Mouse (Mus musculus) midbrain, embryonic 13.5 days (tissue): ENCODE results near the gene Acoxl. TPM values are rescaled to one million over a fixed set of nuclear protein-coding genes. Genes with fewer than 3 reads are reported as not detected.

Experiments
- ATAC-seq: fragments of 200-750 bp; cut with Nextera tagmentation; 2 replicates; pipeline ENCODE4 v1.8.0; 2017; ENCODE audit warnings: mild to moderate bottlenecking, moderate TSS enrichment, moderate library complexity
- H3K27ac ChIP-seq: fragments of 300-500 bp; sonication (generic); 2 replicates; pipeline ENCODE4 v1.5.1; 2015; ENCODE audit warnings: inconsistent platforms, mild to moderate bottlenecking, moderate library complexity
- H3K27me3 ChIP-seq: fragments of 300-500 bp; sonication (generic); 2 replicates; pipeline ENCODE4 v1.6.1; 2015; ENCODE audit warnings: mild to moderate bottlenecking, inconsistent platforms
- H3K36me3 ChIP-seq: fragments of 300-500 bp; sonication (generic); 2 replicates; pipeline ENCODE4 v1.6.1; 2015; ENCODE audit warnings: mild to moderate bottlenecking, inconsistent platforms
- H3K4me1 ChIP-seq: fragments of 300-500 bp; sonication (generic); replicated peaks from 2 replicates; pipeline ENCODE4 v1.6.1; 2015; ENCODE audit warnings: inconsistent platforms
- H3K4me2 ChIP-seq: fragments of 300-500 bp; sonication (generic); replicated peaks from 2 replicates; pipeline ENCODE4 v1.6.1; 2015; ENCODE audit warnings: moderate library complexity, mild to moderate bottlenecking, inconsistent platforms
- H3K4me3 ChIP-seq: fragments of 300-500 bp; sonication (generic); replicated peaks from 2 replicates; pipeline ENCODE4 v1.5.1; 2015; ENCODE audit warnings: mild to moderate bottlenecking, inconsistent platforms
- H3K9ac ChIP-seq: fragments of 300-500 bp; sonication (generic); replicated peaks from 2 replicates; pipeline ENCODE4 v1.6.1; 2015; ENCODE audit warnings: mild to moderate bottlenecking, inconsistent platforms
- H3K9me3 ChIP-seq: fragments of 300-500 bp; sonication (generic); 2 replicates; pipeline ENCODE4 v1.6.1; 2016; ENCODE audit warnings: mild to moderate bottlenecking, inconsistent platforms
- WGBS: fragments of 180-500 bp; shearing (Covaris S2); methylation state at CpG from one replicate; pipeline ENCODE4 v1.1.7; 2015; 5-methylcytosine and 5-hydroxymethylcytosine counted together
- polyA plus RNA-seq: library from polyadenylated mRNA; unstranded; fragments of >200 nt; fragmentation: Nextera tagmentation; extraction: Ambion mirVana; gene quantifications from 2 replicates; pipeline ENCODE4 v1.2.1, GENCODE M21; 2015

Gene Acoxl
- polyA plus RNA-seq, 1 experiment from 2014 or later, result 0.07 TPM

GRCm38 (mm10) chr2:128020039-128020907 is 181.6 kb downstream of the Acoxl start:
- Histone ChIP-seq H3K4me2 (no peak overlapping the region), H3K4me3 (no peak overlapping the region), H3K27me3 (peaks cover 3% of the 10 kb centered on the region; the same call in 1 of the 2 replicates), H3K9me3 (no peaks in the 10 kb centered on the region), H3K4me1 (peaks cover 19% of the 10 kb centered on the region), H3K27ac (peak overlapping the region; percentile 44; the same call in 1 of the 2 replicates), H3K9ac (no peak overlapping the region), H3K36me3 (no peaks in the 10 kb centered on the region)
- peak; percentile 87 for ATAC-seq
- WGBS, result 23% methylated on average over 7 of the region's 7 CpGs

GRCm38 (mm10) chr2:128020908-128021193 is 182.2 kb downstream of the Acoxl start:
- no peak overlapping the region for H3K4me3 ChIP-seq
- peaks cover 3% of the 10 kb centered on the region; the same call in 1 of the 2 replicates for H3K27me3 ChIP-seq
- peaks cover 19% of the 10 kb centered on the region for H3K4me1 ChIP-seq
- H3K27ac ChIP-seq, result peak overlapping the region; percentile 44; the same call in 1 of the 2 replicates
- H3K9me3 ChIP-seq, result no peaks in the 10 kb centered on the region
- no peaks in the 10 kb centered on the region for H3K36me3 ChIP-seq
- peak; percentile 53; the same call in 1 of the 2 replicates for ATAC-seq
- H3K9ac ChIP-seq, result no peak overlapping the region
- H3K4me2 ChIP-seq, result no peak overlapping the region

- no peaks in the 10 kb centered on the region for H3K9me3 ChIP-seq
- H3K4me1 ChIP-seq, result peaks cover 19% of the 10 kb centered on the region
- H3K4me2 ChIP-seq, result no peak overlapping the region
- no peak overlapping the region for H3K9ac ChIP-seq
- no peak overlapping the region for H3K27ac ChIP-seq
- peaks cover 3% of the 10 kb centered on the region; the same call in 1 of the 2 replicates for H3K27me3 ChIP-seq
- ATAC-seq, result no peak
- H3K36me3 ChIP-seq, result no peaks in the 10 kb centered on the region
- WGBS, result 82% methylated on average over 2 of the region's 2 CpGs
- H3K4me3 ChIP-seq, result no peak overlapping the region
Observed at GRCm38 (mm10) chr2:128023855-128024254, 185.2 kb downstream of the Acoxl start.

GRCm38 (mm10) chr2:128027696-128028095 is 189.0 kb downstream of the Acoxl start:
- H3K27me3 ChIP-seq, result peaks cover 3% of the 10 kb centered on the region; the same call in 1 of the 2 replicates
- WGBS, result 84% methylated on average over 12 of the region's 12 CpGs
- no peak for ATAC-seq
- H3K36me3 ChIP-seq, result no peaks in the 10 kb centered on the region
- no peak overlapping the region for H3K9ac ChIP-seq
- no peaks in the 10 kb centered on the region for H3K9me3 ChIP-seq
- no peak overlapping the region for H3K4me2 ChIP-seq
- 0 out of 2 replicates have a peak, but pooled peaks cover 3% of the 10 kb centered on the region for H3K4me1 ChIP-seq
- H3K4me3 ChIP-seq, result no peak overlapping the region
- H3K27ac ChIP-seq, result no peak overlapping the region

- WGBS, result 71% methylated on average over 2 of the region's 2 CpGs
- Histone ChIP-seq H3K36me3 (no peaks in the 10 kb centered on the region), H3K9me3 (no peaks in the 10 kb centered on the region), H3K27me3 (no peaks in the 10 kb centered on the region), H3K27ac (no peak overlapping the region), H3K4me3 (no peak overlapping the region), H3K4me2 (no peak overlapping the region), H3K9ac (no peak overlapping the region), H3K4me1 (0 out of 2 replicates have a peak, but pooled peaks cover 3% of the 10 kb centered on the region)
- no peak for ATAC-seq
Observed at GRCm38 (mm10) chr2:128029968-128030367, 191.3 kb downstream of the Acoxl start.

- H3K36me3 ChIP-seq, result no peaks in the 10 kb centered on the region
- WGBS, result 17% methylated on average over 4 of the region's 4 CpGs
Observed at GRCm38 (mm10) chr2:128032111-128032510, 193.4 kb downstream of the Acoxl start.

GRCm38 (mm10) chr2:128033503-128033902 is 194.8 kb downstream of the Acoxl start:
- ATAC-seq, result no peak

More at GRCm38 (mm10) chr2:128032111-128032510, 193.4 kb downstream of the Acoxl start:
- 0 out of 2 replicates have a peak, but pooled peaks cover 3% of the 10 kb centered on the region for H3K4me1 ChIP-seq
- H3K9me3 ChIP-seq, result no peaks in the 10 kb centered on the region
- H3K27me3 ChIP-seq, result no peaks in the 10 kb centered on the region
- no peak overlapping the region for H3K9ac ChIP-seq
- no peak overlapping the region for H3K4me3 ChIP-seq
- H3K4me2 ChIP-seq, result no peak overlapping the region
- no peak overlapping the region for H3K27ac ChIP-seq
- ATAC-seq, result no peak

GRCm38 (mm10) chr2:128034066-128034665 is 195.5 kb downstream of the Acoxl start:
- no peak for ATAC-seq

More at GRCm38 (mm10) chr2:128033503-128033902, 194.8 kb downstream of the Acoxl start:
- Histone ChIP-seq H3K4me3 (no peak overlapping the region), H3K4me2 (no peak overlapping the region), H3K27me3 (no peaks in the 10 kb centered on the region), H3K27ac (no peak overlapping the region), H3K9ac (no peak overlapping the region), H3K9me3 (no peaks in the 10 kb centered on the region), H3K4me1 (0 out of 2 replicates have a peak, but pooled peaks cover 3% of the 10 kb centered on the region), H3K36me3 (no peaks in the 10 kb centered on the region)
- WGBS, result 84% methylated on average over 3 of the region's 3 CpGs

GRCm38 (mm10) chr2:128038259-128038890 is 199.7 kb downstream of the Acoxl start:
- WGBS, result 92% methylated on average over 5 of the region's 5 CpGs
- no peak overlapping the region for H3K4me2 ChIP-seq
- no peak overlapping the region for H3K4me3 ChIP-seq
- no peak overlapping the region for H3K27ac ChIP-seq
- no peaks in the 10 kb centered on the region for H3K4me1 ChIP-seq
- ATAC-seq, result no peak
- no peaks in the 10 kb centered on the region for H3K9me3 ChIP-seq
- H3K9ac ChIP-seq, result no peak overlapping the region
- H3K36me3 ChIP-seq, result no peaks in the 10 kb centered on the region
- no peaks in the 10 kb centered on the region for H3K27me3 ChIP-seq

More at GRCm38 (mm10) chr2:128034066-128034665, 195.5 kb downstream of the Acoxl start:
- Histone ChIP-seq H3K4me3 (no peak overlapping the region), H3K27me3 (no peaks in the 10 kb centered on the region), H3K36me3 (no peaks in the 10 kb centered on the region), H3K9ac (no peak overlapping the region), H3K4me2 (no peak overlapping the region), H3K9me3 (no peaks in the 10 kb centered on the region), H3K27ac (no peak overlapping the region), H3K4me1 (0 out of 2 replicates have a peak, but pooled peaks cover 3% of the 10 kb centered on the region)
- 89% methylated on average over 9 of the region's 9 CpGs for WGBS

- Histone ChIP-seq H3K4me3 (no peak overlapping the region), H3K4me2 (no peak overlapping the region), H3K9me3 (no peaks in the 10 kb centered on the region)
Observed at GRCm38 (mm10) chr2:128041066-128041750, 202.5 kb downstream of the Acoxl start.

GRCm38 (mm10) chr2:128046454-128046853 is 207.8 kb downstream of the Acoxl start:
- Histone ChIP-seq H3K4me3 (no peak overlapping the region), H3K4me1 (peaks cover 11% of the 10 kb centered on the region), H3K36me3 (no peaks in the 10 kb centered on the region), H3K9ac (no peak overlapping the region), H3K4me2 (no peak overlapping the region), H3K27ac (no peak overlapping the region), H3K27me3 (no peaks in the 10 kb centered on the region), H3K9me3 (no peaks in the 10 kb centered on the region)
- ATAC-seq, result no peak
- WGBS, result 60% methylated on average over 4 of the region's 4 CpGs

More at GRCm38 (mm10) chr2:128041066-128041750, 202.5 kb downstream of the Acoxl start:
- no peak overlapping the region for H3K9ac ChIP-seq
- WGBS, result 87% methylated on average over 12 of the region's 12 CpGs
- no peaks in the 10 kb centered on the region for H3K27me3 ChIP-seq
- no peak for ATAC-seq
- H3K27ac ChIP-seq, result no peak overlapping the region
- H3K36me3 ChIP-seq, result no peaks in the 10 kb centered on the region
- H3K4me1 ChIP-seq, result no peaks in the 10 kb centered on the region
